Mouse (Mus musculus): ENCODE measurements around the gene Gm21900. TPM values are rescaled to one million over a fixed set of nuclear protein-coding genes. Genes with fewer than 3 reads are reported as not detected.

The Gm21900 gene
- not detected in 4 replicates for total RNA-seq (2023; ENCODE audit: inconsistent age)

GRCm38 (mm10) chrY:10616061-10616460, at the start of gene Gm21900:
Gene Gm21900, plus strand, starts transcription at chrY:10616361.

Other genes starting within 250 kb of the Gm21900 start
- gene Gm28510, start 203.6 kb upstream of the Gm21900 start, total RNA-seq (2023; ENCODE audit: inconsistent age) = not detected in 4 replicates
- not detected in 4 replicates for gene Gm20737, start 80.3 kb upstream of the Gm21900 start, total RNA-seq (2023; ENCODE audit: inconsistent age)
- gene Gm21775, start 62.9 kb upstream of the Gm21900 start, total RNA-seq (2023; ENCODE audit: inconsistent age) = not detected in 4 replicates
- gene Gm20777, start 136.1 kb downstream of the Gm21900 start, total RNA-seq (2023; ENCODE audit: inconsistent age) = not detected in 4 replicates

Data from B cell, adult (primary cell).